Mouse (Mus musculus) CD4-positive, CD25-positive, alpha-beta regulatory T cell, adult 2 months (primary cell): ENCODE data around the gene Camk1d.

Source experiments
- DNase-seq: peaks from one replicate; pipeline ENCODE4 v3.0.0-alpha.2; 2012; ENCODE audit warnings: low read depth, low spot score

Camk1d gene

DNA sequence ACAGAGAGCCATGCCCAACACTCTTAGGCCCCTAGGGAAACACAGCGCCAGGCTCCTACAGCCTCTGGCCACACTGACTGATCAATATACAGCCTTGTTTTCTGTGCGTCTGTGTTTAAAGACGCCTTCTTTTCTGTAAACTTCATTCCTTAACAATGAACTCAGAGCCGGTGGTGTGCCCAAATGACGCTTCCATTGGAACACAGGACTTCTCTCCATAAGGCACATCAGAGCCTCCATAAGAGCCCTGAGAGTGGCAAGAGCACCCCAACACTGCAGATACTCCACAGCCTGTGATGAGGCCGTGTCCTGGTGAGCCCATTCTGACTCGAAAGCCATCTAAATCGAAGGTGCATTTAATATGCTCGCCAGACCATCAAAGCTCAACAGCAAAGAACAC lies 50.8 kb downstream of the Camk1d start:
- no peak for DNase-seq

DNA sequence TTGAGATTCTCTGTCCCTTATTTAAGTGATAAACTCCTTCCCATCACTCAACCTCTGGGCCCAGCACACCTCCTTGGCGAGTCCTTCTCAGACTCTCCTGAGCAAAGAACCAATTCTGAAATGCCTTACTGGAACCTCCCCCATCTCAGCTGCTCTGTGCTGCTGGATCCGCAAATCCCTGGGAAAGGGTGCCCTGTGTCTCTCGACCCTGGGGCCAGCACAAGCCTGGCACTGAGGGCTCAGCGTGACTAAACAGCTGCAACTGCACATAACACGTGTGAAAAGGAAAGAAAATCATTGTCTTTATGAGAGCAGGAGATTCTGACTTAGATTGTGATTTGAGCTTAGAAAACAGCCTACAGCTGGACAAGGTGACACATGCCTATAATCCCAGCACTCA lies 52.4 kb downstream of the Camk1d start:
- DNase-seq: no peak

DNA sequence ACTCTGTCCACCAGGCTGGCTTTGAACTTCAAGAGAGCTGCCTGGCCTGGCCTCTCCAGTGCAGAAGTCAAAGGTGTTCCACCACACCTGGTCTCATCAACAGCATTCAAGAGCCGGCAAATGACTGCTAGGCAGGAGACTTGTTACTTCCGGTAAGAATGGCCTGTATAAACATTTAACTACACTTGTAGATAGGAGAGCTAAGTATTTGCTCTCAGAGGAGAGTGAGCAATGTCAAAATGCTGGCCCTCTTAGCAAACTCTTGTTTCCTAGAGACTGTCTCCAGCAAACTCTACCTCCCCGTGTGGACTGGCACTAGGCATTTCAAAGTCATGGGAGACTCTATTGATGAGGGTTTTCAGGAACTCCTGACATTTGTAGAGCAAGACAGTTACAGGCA lies 56.3 kb downstream of the Camk1d start:
- DNase-seq: no peak

- DNase-seq: no peak
Measured at GRCm38 (mm10) chr2:5656326-5656725, 58.0 kb downstream of the Camk1d start.

DNA sequence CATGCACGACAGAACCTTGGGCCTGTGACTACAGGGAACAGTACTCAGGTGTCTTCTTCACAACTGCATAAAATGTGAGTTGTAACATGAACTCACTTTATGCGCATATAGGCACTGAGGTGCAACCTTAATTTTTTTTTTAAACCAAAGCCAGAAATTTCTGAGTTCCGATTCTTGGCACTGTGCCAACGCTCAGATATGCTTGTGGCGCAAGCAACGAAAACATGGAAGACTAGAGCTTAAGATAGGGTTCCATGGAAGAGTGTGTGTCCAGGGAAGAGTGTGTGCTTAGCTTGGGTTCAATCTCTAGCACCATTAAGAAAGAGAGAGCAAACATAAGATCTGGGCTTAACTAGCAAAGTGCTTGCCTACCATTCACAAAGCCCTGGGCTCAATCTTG lies 62.2 kb downstream of the Camk1d start:
- no peak for DNase-seq

- peak; percentile 10 for DNase-seq
Measured at GRCm38 (mm10) chr2:5651285-5651870, 62.9 kb downstream of the Camk1d start.

- DNase-seq: no peak
Measured at GRCm38 (mm10) chr2:5649226-5649625, 65.1 kb downstream of the Camk1d start.

DNA sequence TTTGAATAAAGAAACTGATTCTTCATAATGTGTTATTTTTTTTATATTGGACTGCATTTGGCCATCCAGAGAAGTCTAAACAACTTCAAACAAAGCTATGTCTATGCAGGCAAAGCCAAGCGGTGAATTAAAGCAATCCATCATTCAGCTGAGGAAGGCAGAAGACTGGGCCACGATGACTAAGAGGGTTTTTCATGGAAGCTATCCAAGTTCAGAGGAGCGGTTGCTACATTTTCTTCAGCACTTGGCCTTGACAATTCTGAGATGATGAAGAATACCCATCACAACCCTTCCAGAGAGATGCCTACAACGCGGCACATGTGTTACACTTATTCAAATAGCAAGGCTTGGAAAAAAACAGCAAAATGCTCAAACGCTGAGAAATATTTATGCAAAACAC lies 65.6 kb downstream of the Camk1d start:
- no peak for DNase-seq

DNA sequence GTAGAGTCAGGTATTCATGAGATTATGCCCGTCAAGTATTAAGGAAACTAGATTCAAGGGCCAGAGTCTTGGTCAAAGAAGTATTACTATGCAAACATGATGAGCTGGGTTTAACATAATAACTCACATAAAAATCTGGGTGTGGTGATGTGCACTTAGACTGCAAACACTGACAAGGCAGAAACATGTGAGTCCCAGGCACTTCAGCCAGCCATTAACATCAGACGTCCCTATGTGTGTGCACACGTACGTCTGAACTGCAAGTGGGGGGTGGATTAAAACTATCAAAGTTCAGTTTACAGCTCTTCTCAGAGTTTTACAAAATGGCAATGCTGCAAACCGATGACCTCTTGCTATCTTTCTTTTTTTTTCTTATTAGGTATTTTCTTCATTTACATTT lies 68.0 kb downstream of the Camk1d start:
- no peak for DNase-seq

- DNase-seq: no peak
Measured at GRCm38 (mm10) chr2:5645584-5645983, 68.7 kb downstream of the Camk1d start.

GRCm38 (mm10) chr2:5643937-5644336 lies 70.4 kb downstream of the Camk1d start:
- DNase-seq: no peak

- DNase-seq: peak; percentile 13
Measured at GRCm38 (mm10) chr2:5643226-5643625, 71.1 kb downstream of the Camk1d start.

DNA sequence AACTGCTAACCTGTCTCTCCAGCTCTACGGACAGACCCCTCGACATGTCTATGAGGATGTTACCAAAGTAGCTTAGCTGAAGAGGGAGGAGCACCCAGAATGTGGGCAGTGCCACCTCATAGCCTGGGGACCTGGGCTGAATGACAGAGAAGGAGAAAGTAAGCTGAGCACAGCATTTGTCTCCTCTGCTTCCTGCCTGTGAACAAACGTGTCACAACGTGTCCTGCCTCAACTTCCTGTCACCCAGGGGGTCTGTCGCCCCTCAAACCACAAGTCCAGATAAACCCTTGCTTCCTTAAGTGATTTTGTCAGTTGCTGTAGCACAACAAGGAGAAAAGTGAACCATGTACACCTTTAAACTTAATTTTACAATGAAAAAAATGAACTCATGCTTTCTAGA lies 71.7 kb downstream of the Camk1d start:
- DNase-seq: peak; percentile 71

GRCm38 (mm10) chr2:5641678-5642077 lies 72.6 kb downstream of the Camk1d start:
- no peak for DNase-seq

- DNase-seq: no peak
Measured at GRCm38 (mm10) chr2:5640586-5640985, 73.7 kb downstream of the Camk1d start.

GRCm38 (mm10) chr2:5636801-5637742 lies 77.2 kb downstream of the Camk1d start:
- DNase-seq: no peak

DNA sequence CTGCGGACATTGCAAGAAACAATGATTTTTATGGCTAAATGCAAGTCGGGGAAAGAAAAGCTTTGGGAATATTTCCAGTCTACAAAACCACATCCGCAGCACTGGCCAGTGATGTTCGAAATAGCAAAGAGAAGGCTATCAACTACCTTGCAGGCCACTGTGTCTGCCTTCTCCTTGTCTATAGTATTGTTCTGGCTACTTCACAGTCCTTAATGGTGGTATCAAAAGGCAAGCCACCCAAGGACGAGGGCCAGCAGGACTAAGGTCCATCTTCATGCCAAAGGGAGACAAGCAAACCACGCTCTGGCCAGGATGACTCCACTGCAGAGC lies 82.0 kb downstream of the Camk1d start:
- no peak for DNase-seq

- no peak for DNase-seq
Measured at GRCm38 (mm10) chr2:5631676-5632354, 82.5 kb downstream of the Camk1d start.

- no peak for DNase-seq
Measured at GRCm38 (mm10) chr2:5630710-5631109, 83.6 kb downstream of the Camk1d start.

GRCm38 (mm10) chr2:5624379-5624778 lies 89.9 kb downstream of the Camk1d start:
- DNase-seq: no peak

DNA sequence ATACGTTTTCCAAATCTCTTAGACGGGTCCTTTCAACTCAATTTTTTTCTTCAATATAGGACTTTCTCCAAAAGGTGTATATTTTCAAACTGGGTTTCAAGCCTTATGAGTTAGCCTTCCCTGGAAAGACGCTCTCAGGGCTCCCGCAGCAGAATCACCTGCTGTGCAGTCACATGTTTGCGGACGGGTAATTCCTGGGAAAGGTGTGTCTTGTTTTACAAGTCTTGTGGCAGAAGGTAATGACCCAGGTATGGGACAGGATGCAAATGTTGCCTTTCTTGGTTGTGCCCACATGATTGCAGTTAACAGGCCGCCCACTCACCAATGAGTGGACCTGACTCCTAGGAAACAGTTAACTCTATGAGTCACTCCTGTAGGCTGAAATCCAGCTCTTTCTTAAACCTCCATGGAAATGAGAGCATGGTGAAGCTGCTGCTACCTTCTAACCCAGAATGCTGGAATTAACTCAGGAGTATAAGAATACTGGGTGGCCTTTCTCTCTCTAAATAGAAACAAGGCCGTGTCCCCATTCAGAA lies 95.9 kb downstream of the Camk1d start:
- no peak for DNase-seq

GRCm38 (mm10) chr2:5614896-5615295 lies 99.4 kb downstream of the Camk1d start:
- DNase-seq: peak; percentile 63
